Mouse (Mus musculus) MEL (cell line): Measurements from ENCODE around the gene Dram1. TPM values are rescaled to one million over a fixed set of nuclear protein-coding genes. Genes with fewer than 3 reads are reported as not detected.

Source experiments
- DNase-seq: peaks from one replicate; pipeline ENCODE4 v3.0.0; 2011; ENCODE audit warnings: low read depth, low spot score
- H3K27ac ChIP-seq: 2 replicates; pipeline ENCODE4 v1.5.1; 2012; ENCODE audit warnings: low read depth, mild to moderate bottlenecking, control low read depth, low read length, moderate library complexity; ENCODE audit not compliant: control insufficient read depth
- H3K27me3 ChIP-seq, 2 experiments: fragments of 150-350 bp in 1 of 2; sonication (generic) in 1 of 2; 2 replicates each; pipeline ENCODE4 v1.6.1; 2012; ENCODE audit warnings: low read length in 2 of 2, mild to moderate bottlenecking in 2 of 2, improper control_type of control experiment in 1 of 2, moderate library complexity in 1 of 2; ENCODE audit not compliant: insufficient read depth in 2 of 2, control insufficient read depth in 1 of 2
- H3K36me3 ChIP-seq, 2 experiments: 2 replicates each; pipeline ENCODE4 v1.6.1; 2012 to 2014; ENCODE audit warnings: low read length in 2 of 2, improper control_type of control experiment in 1 of 2, inconsistent platforms in 1 of 2, mild to moderate bottlenecking in 1 of 2; ENCODE audit not compliant: insufficient read depth in 2 of 2, control insufficient read depth in 1 of 2
- H3K4me1 ChIP-seq, 2 experiments: fragments of 150-350 bp in 1 of 2; sonication (generic) in 1 of 2; 2 replicates each; pipeline ENCODE4 v1.6.1; 2012; ENCODE audit warnings: low read length in 2 of 2, improper control_type of control experiment in 1 of 2, mild to moderate bottlenecking in 1 of 2; ENCODE audit not compliant: insufficient read depth in 2 of 2, control insufficient read depth in 1 of 2
- H3K4me3 ChIP-seq, 2 experiments: fragments of 150-350 bp in 1 of 2; sonication (generic) in 1 of 2; 2 replicates each; pipeline ENCODE4 v1.5.1; 2012; ENCODE audit warnings: low read depth in 2 of 2, low read length in 2 of 2, mild to moderate bottlenecking in 2 of 2, moderate library complexity in 2 of 2, control low read depth in 1 of 2, improper control_type of control experiment in 1 of 2; ENCODE audit not compliant: control insufficient read depth in 1 of 2, insufficient read depth in 1 of 2
- H3K79me2 ChIP-seq: 2 replicates; pipeline ENCODE4 v1.6.1; 2012; ENCODE audit warnings: mild to moderate bottlenecking, low read length, moderate library complexity; ENCODE audit not compliant: control insufficient read depth, poor library complexity, insufficient read depth
- H3K9ac ChIP-seq: 2 replicates; pipeline ENCODE4 v1.6.1; 2012; ENCODE audit warnings: low read depth, mild to moderate bottlenecking, control low read depth, low read length, moderate library complexity; ENCODE audit not compliant: control insufficient read depth, poor library complexity, severe bottlenecking
- H3K9me3 ChIP-seq: fragments of 150-350 bp; sonication (generic); replicated peaks from 2 replicates; pipeline ENCODE4 v1.6.1; 2012; ENCODE audit warnings: mild to moderate bottlenecking, low read length, improper control_type of control experiment, moderate library complexity; ENCODE audit not compliant: insufficient read depth
- BHLHE40 ChIP-seq: IDR thresholded peaks from 2 replicates; pipeline ENCODE4 v1.6.1; 2012; ENCODE audit warnings: low read depth, mild to moderate bottlenecking, inconsistent platforms, low read length, improper control_type of control experiment, borderline replicate concordance
- CHD1 ChIP-seq: IDR thresholded peaks from 2 replicates; pipeline ENCODE4 v1.6.1; 2012; ENCODE audit warnings: low read depth, mild to moderate bottlenecking, inconsistent platforms, low read length, improper control_type of control experiment
- CTCF ChIP-seq, 3 experiments: IDR thresholded peaks in 2 of 3; conservative IDR thresholded peaks in 1 of 3; 2 replicates each; pipeline ENCODE4 v1.5.1; 2011 to 2012; ENCODE audit warnings: low read length in 3 of 3, low read depth in 2 of 3, mild to moderate bottlenecking in 2 of 3, improper control_type of control experiment in 1 of 3, inconsistent platforms in 1 of 3, mixed read lengths in 1 of 3, moderate library complexity in 1 of 3; ENCODE audit not compliant: control insufficient read depth in 1 of 3, insufficient read depth in 1 of 3, poor library complexity in 1 of 3, severe bottlenecking in 1 of 3
- ELF1 ChIP-seq: IDR thresholded peaks from 2 replicates; pipeline ENCODE4 v1.6.1; 2014; ENCODE audit warnings: low read depth, mild to moderate bottlenecking, inconsistent platforms, low read length, improper control_type of control experiment, moderate library complexity
- EP300 ChIP-seq, 2 experiments: IDR thresholded peaks; 2 replicates each; pipeline ENCODE4 v1.6.1; 2011; ENCODE audit warnings: improper control_type of control experiment in 2 of 2, low read length in 2 of 2, low read depth in 1 of 2, mild to moderate bottlenecking in 1 of 2
- ETS1 ChIP-seq: IDR thresholded peaks from 2 replicates; pipeline ENCODE4 v1.6.1; 2012; ENCODE audit warnings: low read depth, mild to moderate bottlenecking, inconsistent platforms, low read length, improper control_type of control experiment, moderate library complexity
- GABPA ChIP-seq: IDR thresholded peaks from 2 replicates; pipeline ENCODE4 v1.6.1; 2012; ENCODE audit warnings: low read depth, mild to moderate bottlenecking, inconsistent platforms, low read length, improper control_type of control experiment, moderate library complexity
- KAT2A ChIP-seq: conservative IDR thresholded peaks from 2 replicates; pipeline ENCODE4 v1.6.1; 2012; ENCODE audit warnings: low read depth, low read length, improper control_type of control experiment, inconsistent platforms
- MAFK ChIP-seq: IDR thresholded peaks from 2 replicates; pipeline ENCODE4 v1.6.1; 2011; ENCODE audit warnings: low read depth, mild to moderate bottlenecking, low read length, improper control_type of control experiment, borderline replicate concordance
- MAX ChIP-seq: IDR thresholded peaks from 2 replicates; pipeline ENCODE4 v1.6.1; 2011; ENCODE audit warnings: low read length, improper control_type of control experiment
- MAZ ChIP-seq: IDR thresholded peaks from 2 replicates; pipeline ENCODE4 v1.6.1; 2012; ENCODE audit warnings: low read depth, mild to moderate bottlenecking, inconsistent platforms, low read length, improper control_type of control experiment
- MXI1 ChIP-seq: IDR thresholded peaks from 2 replicates; pipeline ENCODE4 v1.6.1; 2011; ENCODE audit warnings: mild to moderate bottlenecking, low read depth, low read length, improper control_type of control experiment
- MYB ChIP-seq: IDR thresholded peaks from 2 replicates; pipeline ENCODE4 v1.6.1; 2011; ENCODE audit warnings: mild to moderate bottlenecking, low read depth, low read length, improper control_type of control experiment
- MYC ChIP-seq: IDR thresholded peaks from 2 replicates; pipeline ENCODE4 v1.6.1; 2011; ENCODE audit warnings: low read depth, mild to moderate bottlenecking, low read length, improper control_type of control experiment, moderate library complexity
- POLR2A ChIP-seq, 2 experiments: IDR thresholded peaks; 2 replicates each; pipeline ENCODE4 v1.6.1; 2011 to 2012; ENCODE audit warnings: low read length in 2 of 2, mild to moderate bottlenecking in 2 of 2, control low read depth in 1 of 2, improper control_type of control experiment in 1 of 2, low read depth in 1 of 2, moderate library complexity in 1 of 2; ENCODE audit not compliant: control insufficient read depth in 1 of 2, insufficient read depth in 1 of 2, poor library complexity in 1 of 2
- POLR2AphosphoS2 ChIP-seq: IDR thresholded peaks from 2 replicates; pipeline ENCODE4 v1.6.1; 2011; ENCODE audit warnings: low read length, improper control_type of control experiment
- POLR2AphosphoS5 ChIP-seq: IDR thresholded peaks from 2 replicates; pipeline ENCODE4 v1.6.1; 2012; ENCODE audit warnings: low read depth, borderline replicate concordance, mild to moderate bottlenecking, inconsistent platforms, low read length, moderate library complexity, mixed read lengths
- RAD21 ChIP-seq: IDR thresholded peaks from 2 replicates; pipeline ENCODE4 v1.6.1; 2011; ENCODE audit warnings: mild to moderate bottlenecking, low read depth, low read length, improper control_type of control experiment
- SIN3A ChIP-seq: IDR thresholded peaks from 2 replicates; pipeline ENCODE4 v1.6.1; 2012; ENCODE audit warnings: low read length, improper control_type of control experiment, inconsistent platforms
- SMC3 ChIP-seq: IDR thresholded peaks from 2 replicates; pipeline ENCODE4 v1.6.1; 2011; ENCODE audit warnings: low read depth, low read length, improper control_type of control experiment
- TAL1 ChIP-seq: IDR thresholded peaks from 2 replicates; pipeline ENCODE4 v1.6.1; 2012; ENCODE audit warnings: mild to moderate bottlenecking, inconsistent platforms, low read length, moderate library complexity, mixed read lengths
- TCF12 ChIP-seq: IDR thresholded peaks from 2 replicates; pipeline ENCODE4 v1.6.1; 2014; ENCODE audit warnings: low read depth, mild to moderate bottlenecking, inconsistent platforms, low read length, improper control_type of control experiment, moderate library complexity
- USF1 ChIP-seq: IDR thresholded peaks from 2 replicates; pipeline ENCODE4 v1.6.1; 2014; ENCODE audit warnings: low read depth, mild to moderate bottlenecking, inconsistent platforms, low read length, improper control_type of control experiment, moderate library complexity
- ZMIZ1 ChIP-seq: IDR thresholded peaks from 2 replicates; pipeline ENCODE4 v1.6.1; 2012; ENCODE audit warnings: low read depth, mild to moderate bottlenecking, inconsistent platforms, low read length, improper control_type of control experiment, moderate library complexity
- polyA plus RNA-seq, 2 experiments: library from polyadenylated mRNA; stranded (reverse) in 1 of 2; unstranded in 1 of 2; fragments of >175 nt in 1 of 2; fragments of >200 nt in 1 of 2; gene quantifications; 2 replicates each; pipeline versions ENCODE4 v1.2.1 to v1.2.4; 2012; ENCODE audit warnings: low replicate concordance in 2 of 2, low read depth in 1 of 2; ENCODE audit not compliant: insufficient read length in 2 of 2, insufficient read depth in 1 of 2, missing spikeins in 1 of 2
- total RNA-seq: library from RNA; depleted of rRNA; stranded (reverse); fragments of 300-350 nt; gene quantifications from 2 replicates; pipeline ENCODE4 v1.2.3, GENCODE M21; 2012

Dram1 gene
- total and polyA plus RNA-seq, 3 experiments = 0.17 TPM; not detected in 2

GRCm38 (mm10) chr10:88381286-88381685 is 2.4 kb upstream of the Dram1 start:
- H3K4me1 ChIP-seq = peaks cover 5 to 43% of the 10 kb centered on the region in 2 experiments
- peaks cover 0 to 42% of the 10 kb centered on the region in 2 experiments; a peak in 2 of 4 replicates for H3K36me3 ChIP-seq
- DNase-seq = no peak
- H3K9me3 ChIP-seq = no peaks in the 10 kb centered on the region
- H3K27ac ChIP-seq = no peak overlapping the region
- H3K9ac ChIP-seq = no peak overlapping the region
- TF ChIP-seq POLR2A (IDR thresholded peaks at IDR 0.05; ENCODE audit: control insufficient read depth in 1 of 2, insufficient read depth in 1 of 2, low read depth in 1 of 2, low read length in 2 of 2, poor library complexity in 1 of 2) (no peak), POLR2AphosphoS5 (no peak), MAFK (no peak), POLR2AphosphoS2 (no peak), MYC (no peak), KAT2A (no peak), CHD1 (no peak), SMC3 (no peak)
- TF ChIP-seq, all 39 proteins: peak for 0
- peak overlapping the region in 1 of 2 experiments; percentile 82; a peak in 2 of 4 replicates for H3K4me3 ChIP-seq
- peaks cover 50% of the 10 kb centered on the region for H3K79me2 ChIP-seq
- H3K27me3 ChIP-seq = no peaks in the 10 kb centered on the region

GRCm38 (mm10) chr10:88380430-88381060 is 1.7 kb upstream of the Dram1 start:
- TF ChIP-seq POLR2AphosphoS5 (no peak), ETS1 (no peak), CTCF (IDR thresholded peaks at IDR 0.05 in 2 of 3, conservative IDR thresholded peaks at IDR 0.05 in 1 of 3; ENCODE audit: control insufficient read depth in 1 of 3, insufficient read depth in 1 of 3, low read depth in 2 of 3, low read length in 3 of 3, poor library complexity in 1 of 3, severe bottlenecking in 1 of 3) (peak in 2 of 3 experiments; percentile 8 to 9; a peak in 2 of 6 replicates), GABPA (no peak), ELF1 (no peak)
- TF ChIP-seq, all 39 proteins: peak for 1
- peaks cover 0 to 37% of the 10 kb centered on the region in 2 experiments; a peak in 2 of 4 replicates for H3K36me3 ChIP-seq
- H3K27ac ChIP-seq = peak overlapping the region; percentile 39
- peak overlapping the region; percentile 35 for H3K9ac ChIP-seq
- no peaks in the 10 kb centered on the region for H3K27me3 ChIP-seq
- peak overlapping the region; percentile 82 to 97 for H3K4me3 ChIP-seq
- H3K4me1 ChIP-seq = peaks cover 5 to 36% of the 10 kb centered on the region in 2 experiments
- DNase-seq = no peak
- H3K79me2 ChIP-seq = peaks cover 46% of the 10 kb centered on the region
- no peaks in the 10 kb centered on the region for H3K9me3 ChIP-seq

- Histone ChIP-seq H3K4me3 (peak overlapping the region; percentile 82 to 97), H3K27me3 (no peaks in the 10 kb centered on the region), H3K36me3 (peaks cover 0 to 32% of the 10 kb centered on the region in 2 experiments; a peak in 2 of 4 replicates), H3K9me3 (no peaks in the 10 kb centered on the region), H3K79me2 (peaks cover 44% of the 10 kb centered on the region), H3K9ac (peak overlapping the region; percentile 90), H3K4me1 (peaks cover 5 to 31% of the 10 kb centered on the region in 2 experiments), H3K27ac (peak overlapping the region; percentile 81)
- peak; percentile 86 for DNase-seq
- TF ChIP-seq RAD21 (no peak), USF1 (peak; percentile 90), KAT2A (no peak), SIN3A (peak; percentile 81), TAL1 (peak; percentile 17), MYB (no peak), BHLHE40 (peak; percentile 93), MAX (peak; percentile 37; the same call in 1 of the 2 replicates), GABPA (no peak), MXI1 (peak; percentile 92), MAZ (no peak), TCF12 (peak; percentile 52), EP300 (IDR thresholded peaks at IDR 0.05; ENCODE audit: low read depth in 1 of 2, low read length in 2 of 2) (peak in 1 of 2 experiments; percentile 38; a peak in 1 of 4 replicates), ETS1 (peak; percentile 91), SMC3 (0 out of 2 replicates have a peak, but pooled peaks have one; percentile 8), ZMIZ1 (0 out of 2 replicates have a peak, but pooled peaks have one; percentile 43), MYC (peak; percentile 47; the same call in 1 of the 2 replicates), CHD1 (no peak)
Observed at GRCm38 (mm10) chr10:88380002-88380401, 1.1 kb upstream of the Dram1 start.
